Mouse (Mus musculus): ENCODE measurements at regions not wholly inside any gene's neighbourhood (a gene's known extent, or its start where the extent isn't known, plus 50 kb on each side); places are given as distances from the start of the nearest gene placed in this dataset.

- DNase-seq: no peak
Measured at GRCm38 (mm10) chr7:65244936-65245335, 88.6 kb upstream of the Fam189a1 start.

DNA sequence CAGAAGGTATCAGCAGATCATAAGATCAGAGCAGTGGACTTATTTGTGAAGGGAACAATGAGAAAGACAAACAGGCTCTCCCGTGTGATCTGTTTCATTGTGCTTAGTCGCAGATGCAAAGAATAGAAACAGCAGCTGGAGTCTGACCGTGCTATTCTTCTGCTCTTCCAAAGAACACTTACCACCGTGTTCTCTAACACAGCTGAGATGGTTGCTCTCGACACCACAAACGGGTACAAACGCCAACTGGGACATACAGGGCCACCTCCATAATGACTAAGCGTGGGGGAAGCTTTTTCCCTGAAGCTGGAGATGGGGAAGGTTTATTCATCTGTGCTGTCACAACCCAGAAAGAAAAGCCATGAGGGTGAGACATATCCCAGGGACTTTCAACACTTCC is 84.8 kb upstream of the Fam189a1 start:
- DNase-seq: peak; percentile 37

DNA sequence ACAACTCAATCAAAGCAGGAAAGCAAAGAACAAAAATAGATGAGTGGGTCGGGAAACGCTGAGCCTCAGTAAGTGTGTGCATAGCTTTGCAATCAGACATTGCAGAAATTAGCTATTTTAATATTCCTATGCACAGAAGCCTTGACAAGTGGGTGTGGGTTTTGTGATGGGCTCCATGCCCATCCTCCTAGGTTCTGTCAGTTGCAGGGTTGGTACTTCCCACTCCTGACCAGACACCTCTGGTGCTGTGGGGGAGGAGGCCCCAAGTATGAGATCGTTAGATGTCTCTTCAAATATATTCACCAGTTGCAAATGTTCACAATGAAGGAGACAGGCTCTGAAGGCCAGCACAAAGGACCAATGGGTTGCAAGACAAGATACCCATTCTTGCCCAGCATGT is 79.3 kb upstream of the Fam189a1 start:
- no peak for DNase-seq

GRCm38 (mm10) chr7:65233681-65234080 is 77.3 kb upstream of the Fam189a1 start:
- DNase-seq: no peak

DNA sequence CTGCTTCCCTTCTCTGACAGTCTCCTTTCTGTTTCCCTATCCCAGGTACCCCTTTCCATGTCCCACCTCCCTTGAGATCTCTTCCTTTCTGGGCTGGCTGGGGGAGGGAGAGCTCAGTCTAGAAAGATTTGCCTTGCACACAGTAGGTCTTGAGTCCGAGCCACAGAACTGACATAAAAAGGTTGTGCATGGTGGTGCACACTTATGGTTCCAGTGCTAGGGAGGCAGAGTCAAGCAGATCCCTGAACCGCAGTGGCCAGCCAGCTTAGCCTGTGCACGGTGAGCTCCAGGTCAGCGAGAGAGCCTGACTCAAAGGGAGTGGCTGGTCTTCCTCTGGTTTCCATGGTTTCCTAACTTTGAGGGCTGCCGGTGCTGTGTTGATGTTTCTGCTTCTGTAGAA is 72.9 kb upstream of the Fam189a1 start:
- no peak for DNase-seq

DNA sequence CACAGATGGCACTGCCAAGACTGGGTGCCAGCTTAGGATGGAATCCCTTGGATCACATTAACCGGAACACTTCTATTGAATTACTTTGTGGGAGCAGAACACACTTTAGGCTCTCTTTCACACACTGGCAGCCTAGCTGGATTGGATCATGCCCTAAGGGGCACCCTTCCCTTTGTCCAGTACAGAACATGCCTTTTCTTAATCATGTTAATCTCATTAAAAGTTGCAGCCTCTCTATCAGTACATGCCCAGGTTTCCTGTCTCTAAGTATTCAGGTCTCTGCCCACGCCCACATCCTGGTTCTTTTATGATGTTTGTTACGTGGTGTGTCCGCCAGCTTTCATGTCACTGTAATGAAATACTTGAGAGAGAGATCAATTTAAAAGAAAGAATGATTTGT is 69.8 kb upstream of the Fam189a1 start:
- no peak for DNase-seq

DNA sequence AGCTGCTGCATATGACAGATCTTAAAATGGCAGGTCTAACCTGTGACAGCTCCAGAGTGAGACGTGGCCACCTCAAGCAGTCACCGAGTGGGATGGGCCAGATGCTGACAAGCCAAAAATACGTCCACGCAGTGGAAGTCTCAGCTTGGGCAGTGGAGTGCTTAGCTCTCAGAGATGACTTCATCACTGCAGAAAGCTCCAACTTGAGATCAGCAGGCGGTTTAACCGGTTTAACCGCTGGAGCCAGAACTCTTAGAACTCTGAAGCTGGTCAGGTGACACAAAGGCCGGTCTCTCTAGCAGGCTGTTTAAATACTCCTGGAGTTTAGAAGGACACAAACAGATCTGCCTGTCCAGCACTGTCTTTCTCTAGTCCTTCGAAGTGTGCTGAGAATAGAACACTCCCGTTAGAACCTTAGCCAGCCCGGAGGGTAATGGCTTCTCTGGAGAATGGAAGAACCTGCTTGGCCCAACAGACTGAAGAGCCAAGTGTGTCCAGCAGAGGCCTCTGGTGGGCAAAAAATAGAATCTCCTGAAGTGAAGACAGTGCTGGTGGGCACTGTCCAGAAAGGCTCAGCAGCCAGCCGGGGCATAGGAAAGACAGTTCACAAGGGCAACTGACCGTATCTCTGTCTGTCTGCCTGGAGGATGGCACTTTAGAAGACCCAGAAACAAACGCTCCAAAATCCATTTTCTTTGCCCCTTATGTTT is 57.0 kb upstream of the Fam189a1 start:
- no peak for DNase-seq

DNA sequence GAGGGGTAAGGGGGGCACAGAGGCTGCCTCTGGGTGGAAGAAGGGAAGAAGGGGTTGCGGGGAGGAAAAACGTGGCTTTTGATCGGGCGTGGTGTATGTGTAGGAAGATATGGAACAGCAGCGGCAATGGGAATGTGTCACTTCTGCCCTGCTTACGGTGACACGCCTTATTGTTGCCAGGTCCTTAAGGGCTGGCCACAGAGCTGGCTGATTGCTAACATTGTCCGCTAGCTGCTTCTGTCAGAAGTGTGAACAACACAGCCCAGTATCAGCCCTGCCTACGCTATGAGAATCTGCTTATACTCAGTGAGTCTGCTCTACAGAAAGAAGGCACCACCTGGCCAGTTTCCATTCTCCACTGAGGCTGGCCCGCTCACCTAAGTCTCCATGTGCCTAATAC is 50.9 kb upstream of the Fam189a1 start:
- DNase-seq: no peak

All from right cerebral cortex, postnatal 25 days (tissue).